Mouse (Mus musculus): ENCODE data around the gene Rpl9-ps6. TPM values are rescaled to one million over a fixed set of nuclear protein-coding genes. Genes with fewer than 3 reads are reported as not detected.

The Rpl9-ps6 gene
- polyA plus RNA-seq (2016; fragmentation: Nextera tagmentation; extraction: Ambion mirVana) = 72.7 and 75.0 TPM in 2 replicates

DNA sequence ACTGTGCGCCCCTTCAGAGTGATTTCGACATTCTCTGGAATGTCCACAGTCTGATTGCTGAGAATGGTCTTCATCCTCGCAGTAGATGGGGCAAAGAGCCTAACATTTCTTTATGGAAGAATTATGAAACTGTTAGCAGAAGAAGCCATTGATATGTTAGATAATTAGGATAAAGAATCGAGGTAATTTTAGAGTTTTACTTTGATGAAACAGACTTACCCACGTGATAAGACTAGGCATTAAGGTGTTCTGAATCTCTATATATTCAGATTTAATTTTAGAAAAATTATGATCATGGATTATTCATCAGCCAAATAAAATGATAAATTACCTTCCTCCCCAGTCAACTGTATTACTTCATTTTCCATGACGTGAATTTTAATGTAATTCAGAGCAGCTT, at the start of gene Rpl9-ps6:
Gene Rpl9-ps6, minus strand, starts transcription at position 101 of the 400 bp plus-strand sequence.
- H3K9me3 ChIP-seq (replicated peaks) = no peaks in the 10 kb centered on the region
- H3K4me1 ChIP-seq = peaks cover 25% of the 10 kb centered on the region
- no peaks in the 10 kb centered on the region for H3K36me3 ChIP-seq
- no peak for ATAC-seq
- H3K27ac ChIP-seq = no peak within 1 kb of the TSS
- no peak within 1 kb of the TSS for H3K9ac ChIP-seq
- no peak within 1 kb of the TSS for H3K4me2 ChIP-seq
- H3K27me3 ChIP-seq (replicated peaks) = no peaks in the 10 kb centered on the region
- H3K4me3 ChIP-seq = no peak within 1 kb of the TSS
- 65% methylated on average over 6 of the region's 6 CpGs for WGBS (ENCODE audit: insufficient replicate concordance)

DNA sequence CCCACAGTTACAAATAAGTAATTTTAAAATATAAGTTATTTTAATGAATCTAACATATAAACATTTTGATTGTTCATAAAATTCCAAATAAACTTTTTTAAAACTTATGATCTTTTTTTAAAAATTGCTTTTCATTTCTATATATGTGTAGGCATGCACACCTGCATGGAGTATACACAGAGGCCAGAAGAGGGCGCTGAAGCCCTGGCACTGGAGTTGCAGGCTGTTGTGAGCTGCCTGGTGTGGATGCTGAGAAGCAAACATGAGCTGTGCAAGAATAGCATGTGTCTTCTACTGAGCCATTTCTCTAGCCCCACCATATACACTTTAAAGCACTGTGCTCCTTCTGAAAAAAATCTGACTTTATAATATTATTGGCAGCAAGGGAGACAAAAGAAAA, 46.1 kb upstream of the Rpl9-ps6 start:
- Histone ChIP-seq H3K9ac (no peak overlapping the region), H3K4me1 (peaks cover 38% of the 10 kb centered on the region), H3K27ac (no peak overlapping the region), H3K27me3 (replicated peaks) (no peaks in the 10 kb centered on the region), H3K4me2 (no peak overlapping the region), H3K36me3 (peaks cover 90% of the 10 kb centered on the region), H3K4me3 (no peak overlapping the region), H3K9me3 (replicated peaks) (no peaks in the 10 kb centered on the region; the same call in 1 of the 2 replicates)
- 17% methylated on average over 1 of the region's 1 CpGs for WGBS (ENCODE audit: insufficient replicate concordance)
- ATAC-seq = no peak

DNA sequence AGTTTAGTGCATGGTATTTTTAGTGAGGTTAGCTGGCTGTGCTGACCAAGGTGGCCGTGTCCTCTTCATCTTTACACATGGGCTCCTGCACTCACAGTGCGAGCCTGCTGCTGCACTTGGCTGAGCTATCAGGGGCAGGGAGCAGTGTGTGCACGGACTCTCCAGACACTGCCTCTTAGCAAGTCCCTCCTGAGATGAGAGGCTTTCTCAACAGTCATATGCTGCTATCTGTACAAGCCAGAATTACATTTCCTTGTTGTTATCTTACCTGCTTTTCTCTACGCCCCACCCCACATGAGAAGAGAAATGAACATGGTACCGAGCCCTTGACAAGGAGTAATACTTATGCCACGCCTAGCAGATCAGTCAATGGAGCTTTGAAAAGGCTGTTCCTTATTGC, 44.6 kb upstream of the Rpl9-ps6 start:
- peak; percentile 98 for ATAC-seq
- Histone ChIP-seq H3K9ac (peak overlapping the region; percentile 43; the same call in 1 of the 2 replicates), H3K4me1 (peaks cover 48% of the 10 kb centered on the region), H3K36me3 (peaks cover 90% of the 10 kb centered on the region), H3K4me2 (peak overlapping the region; percentile 60), H3K9me3 (replicated peaks) (no peaks in the 10 kb centered on the region; the same call in 1 of the 2 replicates), H3K27me3 (replicated peaks) (no peaks in the 10 kb centered on the region), H3K4me3 (no peak overlapping the region), H3K27ac (peak overlapping the region; percentile 89)
- WGBS (ENCODE audit: insufficient replicate concordance) = 19% methylated on average over 6 of the region's 6 CpGs

DNA sequence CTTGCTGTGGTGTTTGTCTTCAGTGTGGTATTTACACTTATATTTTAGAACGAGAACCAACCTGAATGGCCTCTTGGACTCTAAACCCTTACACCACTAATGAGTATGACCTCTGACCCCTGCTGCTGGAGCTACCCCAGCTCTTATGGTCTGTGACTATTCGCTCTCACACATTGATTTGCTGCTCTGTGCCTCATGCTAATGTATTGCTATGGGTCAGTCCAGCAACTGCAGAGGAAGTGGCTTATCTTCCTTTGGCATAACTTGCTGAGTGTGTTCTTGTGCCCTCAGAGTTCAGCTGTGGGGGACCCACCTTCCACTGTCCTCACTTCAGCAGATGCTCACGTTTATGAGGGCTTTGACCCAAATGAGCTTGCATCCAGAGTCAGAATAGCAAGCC, 43.9 kb upstream of the Rpl9-ps6 start:
- Histone ChIP-seq H3K36me3 (peaks cover 90% of the 10 kb centered on the region), H3K27me3 (replicated peaks) (no peaks in the 10 kb centered on the region), H3K27ac (peak overlapping the region; percentile 89), H3K9ac (peak overlapping the region; percentile 43; the same call in 1 of the 2 replicates), H3K4me1 (peaks cover 51% of the 10 kb centered on the region), H3K4me2 (peak overlapping the region; percentile 60), H3K9me3 (replicated peaks) (no peaks in the 10 kb centered on the region; the same call in 1 of the 2 replicates), H3K4me3 (peak overlapping the region; percentile 17; the same call in 1 of the 2 replicates)
- ATAC-seq = peak; percentile 78
- WGBS (ENCODE audit: insufficient replicate concordance) = 31% methylated on average over 3 of the region's 3 CpGs

DNA sequence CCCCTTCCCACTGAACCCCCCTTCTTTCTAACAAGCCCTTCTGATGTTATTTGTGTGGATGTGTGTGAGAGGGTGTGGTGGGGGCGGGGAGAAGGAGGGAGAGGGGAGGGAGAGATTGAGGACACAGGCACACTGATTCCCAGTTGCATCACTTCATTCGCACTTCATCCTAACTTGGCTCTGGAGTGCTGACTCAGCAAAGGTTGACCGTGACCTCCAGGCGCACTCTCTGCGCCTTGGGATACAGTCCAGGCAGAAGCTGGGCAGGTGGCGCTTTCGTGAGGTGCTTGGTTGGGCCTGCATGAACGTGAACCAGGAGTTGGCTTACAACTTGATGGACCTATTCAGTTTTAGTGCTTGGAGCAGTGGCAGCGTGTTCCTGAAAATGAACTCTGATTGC, 41.1 kb upstream of the Rpl9-ps6 start:
- Histone ChIP-seq H3K9me3 (replicated peaks) (no peaks in the 10 kb centered on the region; the same call in 1 of the 2 replicates), H3K9ac (no peak overlapping the region), H3K4me3 (no peak overlapping the region), H3K36me3 (peaks cover 88% of the 10 kb centered on the region), H3K4me1 (peaks cover 51% of the 10 kb centered on the region), H3K27me3 (replicated peaks) (no peaks in the 10 kb centered on the region), H3K27ac (no peak overlapping the region), H3K4me2 (no peak overlapping the region)
- 88% methylated on average over 9 of the region's 9 CpGs for WGBS (ENCODE audit: insufficient replicate concordance)
- ATAC-seq = no peak

DNA sequence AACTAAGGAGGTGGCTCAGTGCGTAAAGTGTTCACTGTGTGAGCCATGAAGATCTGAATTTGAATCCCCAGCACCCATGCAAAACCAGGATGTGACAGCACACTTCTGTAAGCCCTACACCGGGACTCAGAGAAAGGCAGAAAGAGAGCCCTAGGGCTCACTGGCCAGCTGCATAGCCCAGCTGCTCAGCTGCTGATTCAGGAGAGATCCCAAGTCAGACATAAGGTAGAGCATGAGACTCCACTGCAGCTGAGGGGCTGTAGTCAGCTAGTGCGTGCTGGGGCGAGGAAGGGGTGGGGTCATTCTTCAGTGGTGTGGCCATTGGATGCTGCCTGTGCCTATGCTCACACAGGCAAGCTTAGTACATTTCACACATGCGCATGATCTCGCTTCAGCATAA, 40.7 kb upstream of the Rpl9-ps6 start:
- H3K9me3 ChIP-seq (replicated peaks) = no peaks in the 10 kb centered on the region; the same call in 1 of the 2 replicates
- no peak for ATAC-seq
- no peak overlapping the region for H3K4me3 ChIP-seq
- peaks cover 83% of the 10 kb centered on the region for H3K36me3 ChIP-seq
- H3K9ac ChIP-seq = no peak overlapping the region
- H3K4me2 ChIP-seq = no peak overlapping the region
- 89% methylated on average over 6 of the region's 6 CpGs for WGBS (ENCODE audit: insufficient replicate concordance)
- H3K27ac ChIP-seq = 0 out of 2 replicates have a peak overlapping the region, but pooled peaks have one; percentile 25
- H3K4me1 ChIP-seq = peaks cover 51% of the 10 kb centered on the region
- no peaks in the 10 kb centered on the region for H3K27me3 ChIP-seq (replicated peaks)

DNA sequence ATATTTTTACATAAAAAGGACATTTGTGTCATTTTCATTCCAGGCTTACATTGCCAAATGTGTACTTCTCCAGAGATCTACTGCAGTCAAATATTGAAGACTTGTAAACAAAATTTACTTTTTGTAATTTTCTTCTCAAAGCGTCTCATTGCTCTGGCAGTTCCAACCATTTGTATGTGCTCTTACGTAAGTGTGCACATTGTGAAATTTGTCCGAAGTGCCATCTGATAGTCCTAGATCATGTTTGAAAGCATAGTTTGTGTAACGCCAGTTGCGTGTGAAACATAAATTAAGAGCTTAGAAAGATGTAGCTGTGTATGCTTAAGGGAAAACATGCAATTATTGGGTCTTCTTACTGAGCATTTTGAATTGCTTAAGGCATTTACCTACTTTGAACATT, 40.1 kb upstream of the Rpl9-ps6 start:
- Histone ChIP-seq H3K27me3 (replicated peaks) (no peaks in the 10 kb centered on the region), H3K9me3 (replicated peaks) (no peaks in the 10 kb centered on the region), H3K4me1 (peaks cover 51% of the 10 kb centered on the region), H3K9ac (no peak overlapping the region), H3K36me3 (peaks cover 82% of the 10 kb centered on the region), H3K4me2 (no peak overlapping the region), H3K27ac (0 out of 2 replicates have a peak overlapping the region, but pooled peaks have one; percentile 27), H3K4me3 (no peak overlapping the region)
- 86% methylated on average over 5 of the region's 5 CpGs for WGBS (ENCODE audit: insufficient replicate concordance)
- no peak for ATAC-seq

DNA sequence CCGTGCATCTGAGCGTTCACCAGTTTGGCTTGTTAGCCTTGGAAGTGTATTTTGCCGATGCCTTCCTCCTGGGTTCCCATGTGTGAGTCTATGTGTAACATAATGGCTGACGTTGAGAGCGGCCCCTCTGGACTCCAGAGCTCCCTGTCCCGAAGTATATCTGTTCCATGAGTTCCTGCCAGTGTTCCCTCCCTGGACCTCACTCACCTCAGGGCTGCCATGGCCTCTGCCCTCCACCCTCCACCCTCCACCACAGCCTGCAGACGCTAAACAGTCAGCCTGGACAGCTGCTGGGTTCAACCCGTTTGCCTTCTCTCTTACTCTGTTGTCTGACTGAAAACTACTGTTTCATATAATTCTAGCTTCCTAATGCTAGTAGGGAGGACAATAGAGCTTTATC, 39.7 kb upstream of the Rpl9-ps6 start:
- H3K4me1 ChIP-seq = peaks cover 46% of the 10 kb centered on the region
- H3K27ac ChIP-seq = 0 out of 2 replicates have a peak overlapping the region, but pooled peaks have one; percentile 27
- H3K27me3 ChIP-seq (replicated peaks) = no peaks in the 10 kb centered on the region
- no peak overlapping the region for H3K4me3 ChIP-seq
- 87% methylated on average over 8 of the region's 8 CpGs for WGBS (ENCODE audit: insufficient replicate concordance)
- ATAC-seq = no peak
- H3K9ac ChIP-seq = no peak overlapping the region
- no peaks in the 10 kb centered on the region for H3K9me3 ChIP-seq (replicated peaks)
- peaks cover 83% of the 10 kb centered on the region for H3K36me3 ChIP-seq
- H3K4me2 ChIP-seq = no peak overlapping the region

DNA sequence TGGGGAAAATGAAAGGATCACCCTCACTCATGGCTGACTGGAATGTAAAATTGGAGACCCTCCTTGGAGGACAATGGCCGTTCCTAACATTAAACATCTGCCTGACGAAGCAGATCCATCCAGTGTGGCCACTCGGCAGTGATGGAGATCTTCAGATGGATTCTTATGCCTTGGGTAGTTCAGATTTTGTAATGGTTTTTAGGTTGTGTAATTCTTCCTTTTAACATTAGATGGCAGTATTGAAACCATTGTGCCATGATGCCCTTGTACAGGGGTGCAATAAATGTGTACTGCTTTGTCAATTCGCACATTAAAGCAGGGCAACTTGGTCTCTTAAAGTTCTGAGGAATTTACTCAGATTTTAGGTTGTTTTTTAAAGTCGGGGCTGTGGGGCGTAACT, 35.0 kb upstream of the Rpl9-ps6 start:
- no peak overlapping the region for H3K27ac ChIP-seq
- no peaks in the 10 kb centered on the region for H3K27me3 ChIP-seq (replicated peaks)
- peaks cover 25% of the 10 kb centered on the region for H3K4me1 ChIP-seq
- H3K9ac ChIP-seq = no peak overlapping the region
- H3K4me3 ChIP-seq = no peak overlapping the region
- peaks cover 90% of the 10 kb centered on the region for H3K36me3 ChIP-seq
- no peaks in the 10 kb centered on the region for H3K9me3 ChIP-seq (replicated peaks)
- H3K4me2 ChIP-seq = no peak overlapping the region
- ATAC-seq = no peak
- WGBS (ENCODE audit: insufficient replicate concordance) = 81% methylated on average over 6 of the region's 6 CpGs

DNA sequence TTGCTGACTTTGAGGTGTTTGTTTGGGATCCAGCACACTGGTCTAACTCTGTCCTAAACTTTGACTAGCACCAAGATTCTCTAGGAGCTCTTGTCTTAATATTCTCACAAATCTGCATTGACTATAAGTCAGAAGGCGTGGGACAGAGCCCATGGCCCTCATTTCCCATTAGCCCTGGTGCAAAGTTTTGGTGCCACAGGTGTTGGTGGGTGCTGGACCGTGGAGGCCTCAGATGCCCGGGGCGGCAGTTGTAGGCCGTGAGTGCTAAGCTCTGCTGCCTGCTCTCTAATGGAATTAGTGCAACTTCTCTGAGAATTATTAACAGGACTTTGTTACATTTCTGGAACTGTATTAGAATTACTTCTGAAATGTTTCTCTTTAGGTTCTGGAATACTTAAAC, 31.6 kb upstream of the Rpl9-ps6 start:
- H3K9ac ChIP-seq = no peak overlapping the region
- H3K4me1 ChIP-seq = peaks cover 25% of the 10 kb centered on the region
- no peak overlapping the region for H3K4me3 ChIP-seq
- H3K9me3 ChIP-seq (replicated peaks) = no peaks in the 10 kb centered on the region
- ATAC-seq = no peak
- H3K4me2 ChIP-seq = no peak overlapping the region
- H3K27ac ChIP-seq = no peak overlapping the region
- 90% methylated on average over 5 of the region's 5 CpGs for WGBS (ENCODE audit: insufficient replicate concordance)
- H3K36me3 ChIP-seq = peaks cover 90% of the 10 kb centered on the region
- H3K27me3 ChIP-seq (replicated peaks) = no peaks in the 10 kb centered on the region

DNA sequence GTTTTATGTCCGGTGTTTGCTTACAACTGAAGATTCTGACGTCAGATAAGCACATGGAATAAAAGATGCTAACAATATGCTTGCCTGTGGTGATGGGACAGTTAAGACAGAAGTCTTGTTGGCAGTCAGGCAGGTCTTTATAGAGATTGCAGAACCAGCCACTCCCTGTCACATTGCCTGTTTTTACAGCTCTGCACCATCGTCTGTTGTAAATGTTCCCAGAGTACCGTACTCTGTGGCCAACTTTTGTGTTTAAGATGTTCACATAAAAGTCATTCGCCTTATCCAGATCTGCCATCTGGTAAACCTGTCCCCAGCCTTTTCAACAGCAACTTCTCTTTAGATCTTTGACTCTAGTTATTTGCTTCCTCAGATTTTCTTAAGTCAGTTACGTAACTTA, 31.0 kb upstream of the Rpl9-ps6 start:
- Histone ChIP-seq H3K9ac (no peak overlapping the region), H3K27me3 (replicated peaks) (no peaks in the 10 kb centered on the region), H3K4me2 (no peak overlapping the region), H3K9me3 (replicated peaks) (no peaks in the 10 kb centered on the region), H3K4me1 (peaks cover 27% of the 10 kb centered on the region), H3K36me3 (peaks cover 93% of the 10 kb centered on the region), H3K27ac (no peak overlapping the region), H3K4me3 (no peak overlapping the region)
- ATAC-seq = no peak
- 76% methylated on average over 6 of the region's 6 CpGs for WGBS (ENCODE audit: insufficient replicate concordance)

DNA sequence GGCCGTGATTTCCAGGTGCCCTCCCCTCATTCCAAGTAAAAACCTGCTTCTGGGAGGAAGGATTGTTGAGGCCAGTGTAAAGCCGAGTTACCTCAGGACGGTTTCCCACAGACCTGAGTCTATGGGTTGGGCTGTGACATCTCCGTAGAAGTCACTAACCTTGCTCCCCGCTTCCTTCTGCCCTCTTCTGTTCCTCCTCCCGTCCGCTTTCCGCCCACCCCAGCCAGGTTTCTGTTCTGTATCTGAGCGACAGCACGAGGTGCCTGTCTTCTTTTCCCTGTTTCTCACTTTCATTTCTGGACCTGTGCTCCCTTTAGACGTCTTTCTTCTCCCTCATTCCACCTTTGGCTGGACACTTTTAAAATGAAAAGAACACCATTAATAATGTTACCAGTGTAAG, 28.7 kb upstream of the Rpl9-ps6 start:
- Histone ChIP-seq H3K27me3 (replicated peaks) (no peaks in the 10 kb centered on the region), H3K4me3 (no peak overlapping the region), H3K9ac (no peak overlapping the region), H3K9me3 (replicated peaks) (no peaks in the 10 kb centered on the region), H3K36me3 (peaks cover 94% of the 10 kb centered on the region), H3K4me2 (no peak overlapping the region), H3K27ac (no peak overlapping the region), H3K4me1 (peaks cover 40% of the 10 kb centered on the region)
- ATAC-seq = no peak
- 83% methylated on average over 11 of the region's 11 CpGs for WGBS (ENCODE audit: insufficient replicate concordance)

DNA sequence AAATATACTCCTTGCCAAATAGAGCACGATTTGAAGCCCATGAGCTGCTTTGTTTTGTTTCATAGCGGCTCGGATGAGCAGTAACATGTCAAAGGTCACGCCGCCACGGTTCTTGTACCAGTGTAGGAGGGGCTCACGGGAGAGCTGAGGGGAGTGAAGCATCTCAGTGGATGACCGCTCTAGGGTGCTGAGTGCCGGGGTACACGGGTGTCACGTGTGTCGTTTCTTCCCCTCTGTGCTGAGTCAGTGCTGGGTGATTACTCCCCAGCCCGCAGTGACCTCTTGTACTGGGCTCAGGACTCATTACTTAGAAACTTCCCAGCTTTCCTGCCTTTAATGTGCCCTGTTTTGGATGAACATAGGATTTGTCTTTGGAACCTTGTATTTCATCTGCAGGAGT, 28.2 kb upstream of the Rpl9-ps6 start:
- H3K36me3 ChIP-seq = peaks cover 90% of the 10 kb centered on the region
- 89% methylated on average over 13 of the region's 13 CpGs for WGBS (ENCODE audit: insufficient replicate concordance)
- H3K4me1 ChIP-seq = peaks cover 41% of the 10 kb centered on the region
- no peak overlapping the region for H3K4me2 ChIP-seq
- H3K9ac ChIP-seq = no peak overlapping the region
- no peaks in the 10 kb centered on the region for H3K9me3 ChIP-seq (replicated peaks)
- H3K27ac ChIP-seq = no peak overlapping the region
- no peak for ATAC-seq
- H3K27me3 ChIP-seq (replicated peaks) = no peaks in the 10 kb centered on the region
- H3K4me3 ChIP-seq = no peak overlapping the region
